Mouse (Mus musculus): ENCODE data around the gene Hdgf. TPM values are rescaled to one million over a fixed set of nuclear protein-coding genes. Genes with fewer than 3 reads are reported as not detected.
A peak's percentile ranks its signal among the peaks of the same experiment; 100 is the strongest.

Hdgf gene
- polyA plus RNA-seq, 2 experiments, result 203 to 260 TPM

GRCm38 (mm10) chr3:87945781-87946540 lies 39.8 kb downstream of the Hdgf start:
- no peaks in the 10 kb centered on the region for H3K27me3 ChIP-seq (ENCODE audit: control insufficient read depth, insufficient read depth, low read length)
- 0 out of 2 replicates have a peak, but pooled peaks have one; percentile 13 for ATAC-seq (ENCODE audit: low FRiP score, low read depth)
- peak overlapping the region; percentile 76 for H3K4me2 ChIP-seq (replicated peaks; ENCODE audit: low read depth, low read length, severe bottlenecking)
- H3K27ac ChIP-seq (replicated peaks; ENCODE audit: low read depth, low read length), result peak overlapping the region; percentile 88
- DNase-seq (ENCODE audit: low spot score), result peak; percentile 46
- H3K9me3 ChIP-seq (ENCODE audit: control insufficient read depth, low read length), result no peaks in the 10 kb centered on the region
- 12% methylated on average over 12 of the region's 12 CpGs for whole genome bisulfite sequencing
- H3K36me3 ChIP-seq (ENCODE audit: control insufficient read depth, insufficient read depth, low read length), result peaks cover 20% of the 10 kb centered on the region
- peak overlapping the region; percentile 40 for H3K9ac ChIP-seq (ENCODE audit: low read depth, low read length, severe bottlenecking)
- no peak for TF ChIP-seq POLR2A (IDR thresholded peaks at IDR 0.05; ENCODE audit: borderline replicate concordance, extremely low read depth, insufficient read depth, insufficient read length)
- no peak overlapping the region for H3K4me3 ChIP-seq (replicated peaks; ENCODE audit: low read length)
- H3K4me1 ChIP-seq (ENCODE audit: control insufficient read depth, insufficient read depth, low read length), result peaks cover 58% of the 10 kb centered on the region

GRCm38 (mm10) chr3:87946541-87946860 lies 40.4 kb downstream of the Hdgf start:
- H3K9me3 ChIP-seq (ENCODE audit: control insufficient read depth, low read length), result no peaks in the 10 kb centered on the region
- DNase-seq (ENCODE audit: low spot score), result peak; percentile 62
- H3K4me1 ChIP-seq (ENCODE audit: control insufficient read depth, insufficient read depth, low read length), result peaks cover 63% of the 10 kb centered on the region
- peak overlapping the region; percentile 67 for H3K9ac ChIP-seq (ENCODE audit: low read depth, low read length, severe bottlenecking)
- H3K4me3 ChIP-seq (replicated peaks; ENCODE audit: low read length), result no peak overlapping the region
- H3K36me3 ChIP-seq (ENCODE audit: control insufficient read depth, insufficient read depth, low read length), result peaks cover 14% of the 10 kb centered on the region
- ATAC-seq (ENCODE audit: low FRiP score, low read depth), result 0 out of 2 replicates have a peak, but pooled peaks have one; percentile 7
- H3K27me3 ChIP-seq (ENCODE audit: control insufficient read depth, insufficient read depth, low read length), result no peaks in the 10 kb centered on the region
- H3K27ac ChIP-seq (replicated peaks; ENCODE audit: low read depth, low read length), result peak overlapping the region; percentile 88
- 17% methylated on average over 1 of the region's 1 CpGs for WGBS
- TF ChIP-seq POLR2A (IDR thresholded peaks at IDR 0.05; ENCODE audit: borderline replicate concordance, extremely low read depth, insufficient read depth, insufficient read length), result no peak
- peak overlapping the region; percentile 76 for H3K4me2 ChIP-seq (replicated peaks; ENCODE audit: low read depth, low read length, severe bottlenecking)

GRCm38 (mm10) chr3:87947056-87947810 lies 41.1 kb downstream of the Hdgf start:
- peak overlapping the region; percentile 76 for H3K4me2 ChIP-seq (replicated peaks; ENCODE audit: low read depth, low read length, severe bottlenecking)
- WGBS, result 2% methylated on average over 26 of the region's 26 CpGs
- DNase-seq (ENCODE audit: low spot score), result peak; percentile 21
- peak overlapping the region; percentile 67 for H3K9ac ChIP-seq (ENCODE audit: low read depth, low read length, severe bottlenecking)
- H3K9me3 ChIP-seq (ENCODE audit: control insufficient read depth, low read length), result no peaks in the 10 kb centered on the region
- H3K4me3 ChIP-seq (replicated peaks; ENCODE audit: low read length), result peak overlapping the region; percentile 57
- H3K27ac ChIP-seq (replicated peaks; ENCODE audit: low read depth, low read length), result peak overlapping the region; percentile 88
- no peak for TF ChIP-seq POLR2A (IDR thresholded peaks at IDR 0.05; ENCODE audit: borderline replicate concordance, extremely low read depth, insufficient read depth, insufficient read length)
- no peak for ATAC-seq (ENCODE audit: low FRiP score, low read depth)
- peaks cover 71% of the 10 kb centered on the region for H3K4me1 ChIP-seq (ENCODE audit: control insufficient read depth, insufficient read depth, low read length)
- no peaks in the 10 kb centered on the region for H3K27me3 ChIP-seq (ENCODE audit: control insufficient read depth, insufficient read depth, low read length)
- peaks cover 10% of the 10 kb centered on the region; the same call in 1 of the 2 replicates for H3K36me3 ChIP-seq (ENCODE audit: control insufficient read depth, insufficient read depth, low read length)

GRCm38 (mm10) chr3:87947811-87948199 lies 41.7 kb downstream of the Hdgf start:
- WGBS, result 2% methylated on average over 17 of the region's 17 CpGs
- no peak for ATAC-seq (ENCODE audit: low FRiP score, low read depth)
- TF ChIP-seq POLR2A (IDR thresholded peaks at IDR 0.05; ENCODE audit: borderline replicate concordance, extremely low read depth, insufficient read depth, insufficient read length), result no peak
- Histone ChIP-seq H3K4me2 (replicated peaks; ENCODE audit: low read depth, low read length, severe bottlenecking) (peak overlapping the region; percentile 76), H3K36me3 (ENCODE audit: control insufficient read depth, insufficient read depth, low read length) (peaks cover 12% of the 10 kb centered on the region), H3K4me3 (replicated peaks; ENCODE audit: low read length) (peak overlapping the region; percentile 57), H3K27ac (replicated peaks; ENCODE audit: low read depth, low read length) (peak overlapping the region; percentile 88), H3K27me3 (ENCODE audit: control insufficient read depth, insufficient read depth, low read length) (no peaks in the 10 kb centered on the region), H3K4me1 (ENCODE audit: control insufficient read depth, insufficient read depth, low read length) (peaks cover 76% of the 10 kb centered on the region), H3K9me3 (ENCODE audit: control insufficient read depth, low read length) (no peaks in the 10 kb centered on the region), H3K9ac (ENCODE audit: low read depth, low read length, severe bottlenecking) (peak overlapping the region; percentile 67)
- no peak for DNase-seq (ENCODE audit: low spot score)
